Mouse (Mus musculus): Measurements from ENCODE around the gene Phf6.

DNA sequence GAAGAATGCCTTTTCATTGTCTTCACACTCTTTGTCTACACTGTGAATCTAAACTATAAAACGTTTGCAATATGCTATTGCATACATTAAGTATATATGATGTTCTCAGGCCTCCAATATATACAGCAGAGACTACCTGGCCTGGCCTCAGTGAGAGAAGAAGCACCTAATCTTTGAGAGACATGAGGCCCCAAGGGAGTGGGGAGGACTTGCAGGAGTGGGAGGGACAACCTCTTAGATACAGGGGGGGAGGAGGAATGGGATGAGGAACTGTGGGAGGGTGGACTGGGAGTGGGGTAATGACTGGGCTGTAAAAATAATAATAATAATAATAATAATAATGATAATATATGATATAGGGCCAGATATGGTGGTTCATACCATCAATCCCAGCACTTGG, 66.5 kb downstream of the Phf6 start:
- TF ChIP-seq POLR2A (IDR thresholded peaks at IDR 0.05; ENCODE audit: insufficient read depth, low read length) = no peak
- TF ChIP-seq CTCF (IDR thresholded peaks at IDR 0.05; ENCODE audit: low read depth, low read length) = no peak
- no peak for TF ChIP-seq EP300 (IDR thresholded peaks at IDR 0.05; ENCODE audit: insufficient read depth, low read depth, low read length)
